Mouse (Mus musculus) kidney, postnatal 36 days (tissue): Measurements from ENCODE around the gene Cops2.

Source experiments
- DNase-seq, 2 experiments: peaks; one replicate each; pipeline ENCODE4 v3.0.0; 2021 to 2022; ENCODE audit warnings: mixed read lengths in 2 of 2

Cops2 gene

GRCm38 (mm10) chr2:125820397-125820796 lies 38.5 kb downstream of the Cops2 start:
- no peak for DNase-seq

GRCm38 (mm10) chr2:125813972-125814595 lies 44.9 kb downstream of the Cops2 start:
- no peak for DNase-seq

DNA sequence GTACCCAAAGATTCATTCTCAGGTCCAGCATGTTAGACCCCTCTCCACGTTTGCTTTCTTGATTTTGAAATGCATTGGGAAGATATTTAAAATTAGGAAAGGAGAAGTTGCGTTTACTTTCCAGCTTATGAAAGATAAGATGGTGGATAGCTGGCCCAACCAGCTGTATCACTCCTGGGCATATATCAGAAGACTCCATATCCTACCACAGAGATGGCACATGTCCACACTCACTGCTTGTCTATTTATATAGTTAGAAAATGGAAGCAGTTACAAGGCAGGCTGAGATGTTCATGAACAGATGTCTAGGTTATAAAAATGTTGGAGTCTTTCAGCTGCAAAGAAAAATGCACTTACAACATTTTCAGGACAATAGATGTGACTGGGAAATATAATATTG lies 47.6 kb downstream of the Cops2 start:
- DNase-seq = no peak

DNA sequence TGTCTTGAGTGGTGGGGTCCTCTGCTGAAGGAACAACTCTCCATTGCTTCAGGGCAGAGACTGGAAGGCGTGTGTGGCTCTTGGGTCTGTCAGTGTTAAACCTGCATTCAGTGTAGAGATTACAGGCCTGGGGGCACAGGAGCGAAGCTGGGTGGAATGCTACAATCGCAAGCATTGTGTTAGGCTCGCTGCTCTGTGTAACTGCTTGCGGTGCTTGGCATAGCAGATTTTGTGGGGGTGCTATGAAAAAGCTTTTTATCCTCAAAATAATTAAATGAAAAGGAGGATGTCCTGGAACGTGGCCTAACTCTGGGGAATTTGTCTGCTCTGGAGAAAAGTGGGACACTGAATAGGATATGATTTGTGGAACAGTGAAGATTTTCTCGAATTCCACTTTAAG lies 49.4 kb downstream of the Cops2 start:
- no peak for DNase-seq

DNA sequence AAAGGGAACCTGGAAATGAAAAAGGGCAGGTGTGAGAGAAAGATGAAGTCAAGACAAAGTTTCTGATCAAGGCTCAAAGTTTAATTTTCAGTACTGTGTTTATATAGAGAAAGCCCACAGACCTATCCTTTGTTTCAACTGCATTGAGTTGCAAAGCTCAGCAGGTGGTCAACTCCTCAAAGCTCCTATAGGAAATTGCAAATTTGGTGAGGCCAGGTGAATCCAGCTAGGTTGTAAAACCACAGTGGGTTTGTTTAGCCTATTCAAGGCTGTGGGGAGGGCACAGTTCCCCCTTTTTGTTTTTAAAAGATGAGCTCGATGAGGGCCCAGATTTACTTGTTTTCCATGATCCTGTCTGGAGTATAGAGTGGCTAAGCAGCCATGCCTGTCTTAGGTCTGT lies 53.1 kb downstream of the Cops2 start:
- DNase-seq = no peak

GRCm38 (mm10) chr2:125801947-125802346 lies 57.0 kb downstream of the Cops2 start:
- no peak for DNase-seq

GRCm38 (mm10) chr2:125801038-125801437 lies 57.9 kb downstream of the Cops2 start:
- no peak for DNase-seq

- DNase-seq = no peak
Observed at GRCm38 (mm10) chr2:125800428-125800827, 58.5 kb downstream of the Cops2 start.

- no peak for DNase-seq
Observed at GRCm38 (mm10) chr2:125797872-125798271, 61.1 kb downstream of the Cops2 start.

GRCm38 (mm10) chr2:125795118-125795517 lies 63.8 kb downstream of the Cops2 start:
- no peak for DNase-seq

DNA sequence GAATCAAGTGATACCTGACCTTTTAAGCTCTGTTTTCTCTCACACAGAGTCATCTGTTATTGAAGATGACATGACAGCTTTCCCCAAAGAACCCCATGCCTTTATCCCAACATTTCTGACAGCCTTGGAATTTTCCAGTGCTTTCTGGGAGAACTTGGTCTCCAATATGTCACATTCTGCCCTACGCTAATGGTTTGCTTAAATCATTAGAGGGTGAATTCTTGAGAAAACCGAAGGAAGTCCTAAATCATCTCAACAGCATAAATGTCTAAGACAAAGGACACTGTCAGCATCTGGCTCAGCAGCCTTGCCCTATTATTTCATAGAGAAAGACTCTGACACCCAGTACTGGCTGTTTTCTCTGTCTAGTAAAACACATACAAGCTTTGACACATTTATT lies 64.8 kb downstream of the Cops2 start:
- DNase-seq = no peak

- DNase-seq = peak in 1 of 2 experiments; percentile 57
Observed at GRCm38 (mm10) chr2:125792879-125793261, 66.1 kb downstream of the Cops2 start.

DNA sequence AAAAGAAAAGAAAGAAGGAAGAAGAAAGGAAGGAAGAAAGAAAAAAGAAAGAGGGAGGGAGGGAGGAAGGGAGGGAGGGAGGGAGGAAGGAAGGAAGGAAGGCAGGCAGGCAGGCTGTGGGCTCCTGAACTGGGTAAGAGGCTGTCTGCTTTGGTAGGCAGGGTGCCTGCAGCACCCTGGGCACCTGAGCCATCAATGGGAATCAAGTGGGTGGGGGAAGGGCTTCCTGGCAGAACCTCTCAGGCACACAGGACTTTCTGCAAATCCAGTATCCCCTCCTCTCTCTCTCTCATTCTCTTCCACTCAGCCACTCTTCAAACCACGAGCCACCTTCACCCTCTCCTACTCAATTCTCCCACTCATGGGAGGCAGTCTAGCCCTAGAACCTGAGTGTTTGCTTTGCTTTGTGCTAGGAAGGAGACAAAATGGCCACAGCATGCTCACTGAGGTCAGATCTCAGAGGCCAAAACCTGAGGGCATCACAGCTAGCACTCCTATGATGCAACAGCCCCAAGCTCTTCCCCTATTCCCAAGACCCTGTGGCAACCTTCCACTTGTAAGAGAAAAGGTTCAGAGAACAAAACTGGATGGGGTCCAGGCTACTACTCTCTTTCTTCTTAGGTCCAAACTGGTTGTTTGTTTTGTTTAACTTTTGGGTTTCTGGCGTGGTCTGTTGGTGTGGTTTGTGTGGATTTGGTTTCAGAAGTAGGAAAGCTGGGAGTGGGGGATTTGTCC lies 66.6 kb downstream of the Cops2 start:
- no peak for DNase-seq

DNA sequence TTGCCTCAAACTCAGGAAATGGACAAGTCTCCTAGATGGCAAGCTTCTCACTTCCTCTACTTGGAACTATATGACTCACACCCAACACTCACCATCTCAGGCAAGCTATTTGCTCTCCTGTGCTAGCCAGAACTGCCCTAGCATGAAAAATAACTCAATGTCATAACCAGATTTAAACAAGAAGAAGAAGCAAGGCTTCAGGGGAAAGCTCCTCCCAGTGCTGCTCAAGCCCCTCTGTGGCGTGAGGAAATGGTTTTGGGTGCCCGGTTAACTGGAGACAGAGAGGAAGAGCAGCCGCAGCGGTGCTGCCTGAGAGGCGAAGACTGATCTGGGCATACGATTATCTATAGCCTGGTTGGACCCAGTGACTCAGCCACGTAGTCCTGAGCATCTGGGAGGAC lies 67.5 kb downstream of the Cops2 start:
- no peak for DNase-seq

- no peak for DNase-seq
Observed at GRCm38 (mm10) chr2:125790242-125790641, 68.7 kb downstream of the Cops2 start.

DNA sequence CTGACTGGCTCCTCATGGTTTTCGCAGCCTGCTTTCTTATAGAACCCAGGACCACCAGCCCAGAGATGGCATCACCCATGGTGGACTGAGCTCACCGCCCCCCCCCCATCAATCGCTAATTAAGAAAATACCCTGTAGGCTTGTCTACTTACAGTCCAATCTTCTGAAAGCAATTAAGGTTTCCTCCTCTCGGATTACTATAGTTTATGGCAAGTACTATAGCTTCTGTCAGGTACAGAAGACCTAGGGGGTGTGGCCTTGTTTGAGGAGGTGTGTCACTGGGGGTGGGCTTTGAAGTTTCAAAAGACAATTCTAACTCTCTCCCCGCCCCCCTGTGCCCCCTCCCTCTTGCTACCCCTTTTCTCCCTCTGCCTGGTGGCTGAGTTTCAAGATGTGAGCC lies 69.7 kb downstream of the Cops2 start:
- no peak for DNase-seq

- DNase-seq = no peak
Observed at GRCm38 (mm10) chr2:125788785-125789184, 70.2 kb downstream of the Cops2 start.

GRCm38 (mm10) chr2:125788351-125788750 lies 70.6 kb downstream of the Cops2 start:
- no peak for DNase-seq

GRCm38 (mm10) chr2:125785021-125785420 lies 73.9 kb downstream of the Cops2 start:
- DNase-seq = no peak

DNA sequence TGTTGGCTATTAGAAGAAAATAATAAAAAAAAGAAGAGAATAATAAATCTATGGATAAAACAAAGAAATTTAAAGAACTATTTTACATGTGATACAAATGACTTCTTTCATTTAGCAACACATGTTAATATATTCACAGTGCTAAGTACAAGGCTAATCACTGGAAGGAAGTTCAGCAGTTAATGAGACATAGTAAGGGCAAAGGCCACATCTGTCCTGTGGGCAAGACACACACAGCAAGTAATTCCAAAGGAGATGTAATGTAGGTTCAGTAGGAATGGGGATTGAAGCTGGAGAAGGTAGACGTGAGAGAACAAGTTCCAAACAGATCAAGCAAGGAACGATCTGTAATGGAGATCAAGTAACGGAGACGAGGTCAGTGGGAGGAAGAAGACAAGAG lies 74.5 kb downstream of the Cops2 start:
- DNase-seq = peak in 1 of 2 experiments; percentile 53

GRCm38 (mm10) chr2:125783868-125784267 lies 75.1 kb downstream of the Cops2 start:
- DNase-seq = no peak

DNA sequence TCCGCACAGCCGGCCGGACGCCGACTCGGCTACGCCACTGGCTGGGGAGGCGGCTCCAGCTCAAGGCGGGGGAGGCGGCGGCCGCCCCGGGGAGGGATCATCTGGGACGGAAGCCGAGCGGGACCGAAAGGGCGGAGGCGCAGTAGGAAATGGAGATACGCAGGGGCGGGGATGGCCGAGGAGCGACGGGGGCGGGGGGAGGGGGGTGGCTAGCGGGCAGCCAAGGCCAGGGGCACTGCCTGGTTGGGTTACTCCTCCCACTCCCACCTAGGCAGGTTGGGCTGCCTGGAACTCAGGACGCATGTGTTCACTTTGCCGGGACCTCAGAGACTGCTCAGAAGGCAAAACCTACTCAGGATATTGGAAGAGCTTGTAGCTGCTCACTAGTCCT lies 76.2 kb downstream of the Cops2 start, which contains the start of gene Secisbp2l:
TSS of gene Secisbp2l (minus strand) at position 152 of the 391 bp plus-strand sequence.
- peak; percentile 95 to 97 for DNase-seq

GRCm38 (mm10) chr2:125781978-125782718 lies 76.8 kb downstream of the Cops2 start:
- no peak for DNase-seq

DNA sequence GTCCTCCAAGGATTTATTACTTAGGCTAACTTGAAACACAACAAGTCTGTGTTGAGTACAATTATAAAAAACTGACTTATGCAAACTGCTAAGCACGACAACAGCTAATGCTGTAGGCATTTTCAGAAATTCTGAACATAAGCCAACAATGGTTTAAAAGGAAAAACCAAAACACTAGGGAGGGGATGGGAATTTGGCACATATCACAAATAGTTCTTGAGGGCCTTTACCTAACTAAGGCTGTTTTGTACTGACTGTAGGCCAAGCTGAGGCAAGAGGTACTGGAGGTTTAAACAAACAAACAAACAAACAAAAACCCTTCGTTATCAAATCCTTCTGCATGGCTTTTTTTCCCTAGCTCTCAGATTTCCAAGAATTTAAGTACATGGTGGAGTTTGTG lies 77.9 kb downstream of the Cops2 start:
- no peak for DNase-seq
